Mouse (Mus musculus) lung, postnatal 0 days (tissue): Measurements from ENCODE around the gene Zfp324.
A peak's percentile ranks its signal among the peaks of the same experiment; 100 is the strongest.

ENCODE experiments used
- CTCF ChIP-seq: IDR thresholded peaks from 2 replicates; pipeline ENCODE4 v1.5.1; 2016; ENCODE audit warnings: antibody characterized with exemption, mild to moderate bottlenecking
- EP300 ChIP-seq: IDR thresholded peaks from 2 replicates; pipeline ENCODE4 v1.6.1; 2016; ENCODE audit warnings: antibody characterized with exemption, mild to moderate bottlenecking, control low read depth

DNA sequence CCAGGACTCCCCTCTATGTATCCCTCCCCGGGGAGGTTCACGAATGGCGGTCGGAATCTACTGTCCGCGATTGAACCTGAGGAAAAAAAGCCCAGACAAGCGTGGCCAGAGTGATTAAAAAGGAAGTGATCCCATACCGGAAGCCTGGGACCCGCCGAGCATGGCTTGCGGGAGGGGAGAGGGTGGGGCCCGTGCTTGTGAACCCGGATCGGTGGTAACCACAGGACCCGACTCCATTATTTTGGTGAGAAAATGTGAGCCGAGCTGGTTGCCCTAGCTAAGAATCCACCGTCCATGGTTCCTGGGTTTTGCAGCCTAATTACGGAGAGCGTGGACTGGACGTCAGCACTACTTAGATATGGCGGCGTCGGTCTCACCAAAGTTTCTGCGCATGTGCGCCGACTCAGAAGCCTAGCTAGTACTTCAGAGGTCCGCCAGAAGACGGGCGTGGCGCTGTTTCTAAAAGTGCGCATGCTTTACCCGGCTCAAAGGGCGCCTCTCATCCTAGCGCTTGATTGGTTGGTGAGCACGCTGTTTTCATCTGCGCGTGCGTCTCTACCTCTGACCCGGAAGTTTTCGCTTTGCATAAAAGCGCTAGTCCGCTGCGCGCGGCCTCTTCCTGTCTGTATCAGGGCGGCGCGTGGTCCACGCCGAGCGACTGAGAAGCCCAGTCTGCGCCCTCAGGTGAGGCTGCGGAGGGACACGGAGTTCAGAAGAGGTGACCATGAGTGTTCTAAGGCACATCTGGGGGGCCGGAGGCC is 43.8 kb upstream of the Zfp324 start, which contains the start of gene Rps5:
- TF ChIP-seq CTCF = peak; percentile 86
- peak; percentile 52 for TF ChIP-seq EP300
